Mouse (Mus musculus) MN1 (cell line): ENCODE data around the gene Rab33b.
"Not testable (repeated sequence)": the region's sequence is repeated elsewhere in the genome, so short reads cannot be mapped to it uniquely, and the experiment has no call there.

ENCODE experiments used
- DNase-seq: peaks from one replicate; pipeline ENCODE4 v3.0.0-alpha.2; 2016; ENCODE audit warnings: low spot score

Rab33b gene

GRCm38 (mm10) chr3:51483741-51484359 is at the start of gene Rab33b:
Rab33b (plus strand) TSS chr3:51483920.
- DNase-seq = peak; percentile 92

- DNase-seq = not testable (repeated sequence)
Observed at GRCm38 (mm10) chr3:51434364-51434763, 49.4 kb upstream of the Rab33b start.

DNA sequence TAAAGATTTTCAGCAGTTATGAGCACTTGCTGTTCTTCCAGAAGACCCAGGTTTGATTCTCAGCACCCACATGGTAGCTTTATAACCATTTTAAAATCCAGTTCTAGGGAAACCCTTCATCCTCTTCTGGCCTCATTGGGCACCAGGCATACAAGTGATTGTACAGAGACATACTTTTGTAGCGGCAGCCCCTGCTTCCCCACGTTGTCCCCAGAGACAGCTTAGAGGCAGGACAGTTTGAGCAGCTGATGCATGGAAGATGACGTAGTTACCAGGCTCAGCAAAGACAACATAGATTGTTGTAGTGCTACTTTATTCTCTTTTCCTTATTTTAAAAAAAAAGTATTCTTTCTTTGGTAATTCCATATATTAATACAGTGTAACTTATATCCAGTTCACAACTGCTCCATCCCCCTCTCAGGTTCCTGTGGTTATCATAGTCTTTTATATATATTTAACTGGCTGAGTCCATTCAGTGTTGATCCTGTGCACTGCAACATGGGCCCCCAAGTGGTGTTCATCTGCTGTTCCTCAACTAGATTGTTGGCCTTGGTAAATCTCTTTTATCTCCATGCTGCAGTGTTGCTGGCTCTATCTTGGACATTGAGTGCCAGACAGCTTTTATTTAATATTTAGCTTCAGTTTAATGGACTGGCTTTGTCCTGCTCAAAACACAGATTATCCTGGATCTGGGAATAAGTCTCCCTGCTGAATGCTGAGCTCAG is 48.7 kb upstream of the Rab33b start:
- no peak for DNase-seq

DNA sequence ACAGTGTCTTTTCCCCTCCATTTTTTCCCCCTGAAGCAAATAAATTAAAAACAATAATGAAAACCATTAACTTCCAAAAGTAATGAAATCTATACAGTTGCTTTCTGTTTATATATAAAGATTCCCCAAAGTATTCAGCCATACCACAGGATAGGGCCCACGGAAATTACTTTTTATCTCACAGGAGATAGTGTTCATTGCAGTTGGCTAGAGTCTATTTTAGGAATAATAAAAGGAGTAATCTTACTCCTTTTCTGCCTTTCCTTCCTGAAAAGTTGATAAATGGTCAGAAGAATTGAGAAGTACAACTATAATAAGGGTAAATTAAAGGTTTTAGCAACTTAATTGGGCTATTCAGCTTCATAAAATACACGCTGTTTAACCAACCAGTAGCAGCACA is 15.2 kb upstream of the Rab33b start:
- DNase-seq = no peak

- DNase-seq = no peak
Observed at GRCm38 (mm10) chr3:51475706-51476105, 8.0 kb upstream of the Rab33b start.

DNA sequence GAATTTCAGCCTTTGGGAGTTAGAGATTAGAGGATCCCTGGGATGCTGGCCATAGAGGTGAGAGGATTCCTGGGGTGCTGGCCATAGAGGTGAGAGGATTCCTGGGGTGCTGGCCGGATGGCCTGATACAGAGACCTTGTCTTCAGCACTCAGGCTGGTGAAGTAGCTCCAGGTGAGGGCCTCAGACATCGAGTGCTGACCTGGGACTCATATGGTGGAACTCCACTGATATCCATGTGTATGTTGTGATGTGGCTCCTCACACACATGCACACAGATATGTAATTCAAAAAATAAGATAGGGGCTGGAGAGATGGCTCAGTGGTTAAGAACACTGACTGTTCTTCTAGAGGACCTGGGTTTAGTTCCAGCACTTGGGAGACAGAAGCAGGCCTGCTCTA is 3.8 kb upstream of the Rab33b start:
- DNase-seq = no peak

DNA sequence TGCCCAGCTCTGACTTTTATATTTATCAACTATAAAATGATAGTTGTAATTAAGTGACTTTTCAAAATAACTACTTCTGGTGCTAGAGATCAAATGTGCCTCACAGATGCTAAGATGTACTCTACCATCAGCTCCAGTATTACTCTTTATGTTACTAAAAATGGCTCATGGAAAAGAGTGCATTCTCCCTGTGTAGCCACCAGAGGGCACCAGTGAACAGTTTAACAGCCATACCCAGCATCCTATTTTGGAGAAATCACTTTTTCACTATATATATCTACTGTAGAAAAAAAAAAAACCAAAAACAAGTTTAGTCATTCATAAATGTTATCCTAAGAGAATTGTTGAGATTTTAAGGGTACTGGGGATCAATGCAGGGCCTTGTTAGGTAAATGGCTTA is 2.7 kb upstream of the Rab33b start:
- peak; percentile 43 for DNase-seq

GRCm38 (mm10) chr3:51481881-51482280 is 1.8 kb upstream of the Rab33b start:
- DNase-seq = no peak

- DNase-seq = no peak
Observed at GRCm38 (mm10) chr3:51482781-51483180, 939 bp upstream of the Rab33b start.

DNA sequence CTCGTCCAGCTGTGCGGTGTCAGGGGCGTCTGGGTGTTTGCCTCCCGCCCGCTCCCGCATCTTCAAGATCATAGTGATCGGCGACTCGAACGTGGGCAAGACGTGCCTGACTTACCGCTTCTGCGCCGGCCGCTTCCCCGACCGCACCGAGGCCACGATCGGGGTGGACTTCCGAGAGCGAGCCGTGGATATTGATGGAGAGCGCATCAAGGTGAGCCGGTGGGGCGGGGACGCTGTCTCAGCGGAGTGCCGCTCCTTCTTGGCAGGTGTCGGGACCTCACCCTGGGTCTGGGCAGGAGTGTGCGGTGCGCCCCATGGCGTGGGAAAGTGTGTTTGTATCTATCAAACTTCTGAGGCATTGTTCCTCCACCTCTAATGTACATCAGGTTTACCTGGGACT is 650 bp downstream of the Rab33b start:
- DNase-seq = no peak

DNA sequence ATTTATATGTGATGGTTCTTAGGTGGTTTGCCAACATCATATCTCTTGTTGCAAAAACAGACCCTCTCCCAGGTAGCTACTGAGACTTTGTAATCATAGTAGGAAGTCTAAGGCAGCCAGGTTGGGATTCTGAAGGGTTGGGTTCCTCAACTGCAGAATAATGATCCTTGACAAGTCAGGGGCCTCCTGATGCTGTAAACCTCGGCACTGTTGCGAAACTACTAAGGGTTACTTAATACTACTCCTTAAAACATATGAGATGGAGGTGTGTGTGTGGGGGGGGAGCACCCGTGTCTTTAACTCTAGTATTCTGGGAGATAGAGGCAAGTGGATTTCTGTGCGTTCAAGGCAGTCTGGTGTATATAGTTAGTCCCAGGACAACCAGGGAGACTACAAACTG is 1.6 kb downstream of the Rab33b start:
- no peak for DNase-seq

DNA sequence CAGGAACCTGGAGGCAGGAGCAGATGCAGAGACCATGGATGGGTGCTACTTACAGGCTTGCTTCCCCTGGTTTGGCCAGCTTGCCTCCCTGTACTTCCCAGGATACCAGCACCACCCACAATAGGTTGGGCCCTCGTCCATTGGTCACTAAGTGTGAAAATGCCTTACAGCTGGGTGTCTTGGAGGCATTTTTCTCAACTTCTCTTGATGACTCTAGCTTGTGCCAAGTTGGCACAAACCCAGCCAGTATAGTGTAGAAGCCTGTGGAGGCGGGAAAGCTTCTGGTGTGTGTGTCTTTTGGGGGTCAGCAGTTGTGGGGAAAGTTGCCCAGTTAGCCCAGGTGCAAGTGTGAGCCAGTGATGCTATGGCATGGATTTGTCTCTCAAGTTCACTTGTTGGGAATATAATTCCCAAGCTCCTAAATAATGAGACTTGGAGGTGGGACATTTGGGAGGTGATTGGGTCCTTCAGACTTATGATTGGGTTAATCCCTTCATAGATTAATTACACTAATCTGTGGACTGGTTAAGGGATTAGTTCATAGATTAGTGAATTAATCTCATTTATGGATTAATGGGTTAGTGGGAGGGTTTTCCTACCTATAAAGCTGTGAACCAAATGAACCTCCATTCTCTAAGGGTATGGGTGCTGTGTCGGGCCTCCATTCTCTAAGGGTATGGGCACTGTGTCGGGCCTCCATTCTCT is 2.9 kb downstream of the Rab33b start:
- no peak for DNase-seq

- no peak for DNase-seq
Observed at GRCm38 (mm10) chr3:51490088-51490753, 6.5 kb downstream of the Rab33b start.

- no peak for DNase-seq
Observed at GRCm38 (mm10) chr3:51493272-51493838, 9.6 kb downstream of the Rab33b start.

GRCm38 (mm10) chr3:51494466-51494865 is 10.7 kb downstream of the Rab33b start:
- no peak for DNase-seq

GRCm38 (mm10) chr3:51495646-51496045 is 11.9 kb downstream of the Rab33b start:
- no peak for DNase-seq

- no peak for DNase-seq
Observed at GRCm38 (mm10) chr3:51497978-51498377, 14.3 kb downstream of the Rab33b start.

DNA sequence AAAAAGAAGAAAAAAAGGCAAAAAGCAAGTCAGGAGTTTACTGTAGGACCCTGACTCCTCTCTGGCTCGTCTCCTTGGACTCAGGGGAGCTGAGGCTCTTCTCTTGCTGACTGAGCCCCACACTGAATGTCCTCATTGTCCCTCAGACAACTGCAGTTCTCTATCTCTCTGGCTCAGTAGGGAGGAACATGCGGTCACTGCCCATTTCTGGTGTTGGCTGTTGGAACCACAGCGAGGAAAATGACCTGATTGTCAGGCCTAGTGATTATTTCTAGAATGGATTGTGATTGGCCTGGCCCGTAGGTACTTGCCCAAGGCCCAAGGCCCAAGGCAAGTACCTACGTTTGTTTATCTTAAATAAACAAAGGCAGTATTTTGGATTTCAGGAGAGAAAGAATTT is 14.9 kb downstream of the Rab33b start:
- DNase-seq = no peak

- DNase-seq = no peak
Observed at GRCm38 (mm10) chr3:51499876-51500275, 16.2 kb downstream of the Rab33b start.

DNA sequence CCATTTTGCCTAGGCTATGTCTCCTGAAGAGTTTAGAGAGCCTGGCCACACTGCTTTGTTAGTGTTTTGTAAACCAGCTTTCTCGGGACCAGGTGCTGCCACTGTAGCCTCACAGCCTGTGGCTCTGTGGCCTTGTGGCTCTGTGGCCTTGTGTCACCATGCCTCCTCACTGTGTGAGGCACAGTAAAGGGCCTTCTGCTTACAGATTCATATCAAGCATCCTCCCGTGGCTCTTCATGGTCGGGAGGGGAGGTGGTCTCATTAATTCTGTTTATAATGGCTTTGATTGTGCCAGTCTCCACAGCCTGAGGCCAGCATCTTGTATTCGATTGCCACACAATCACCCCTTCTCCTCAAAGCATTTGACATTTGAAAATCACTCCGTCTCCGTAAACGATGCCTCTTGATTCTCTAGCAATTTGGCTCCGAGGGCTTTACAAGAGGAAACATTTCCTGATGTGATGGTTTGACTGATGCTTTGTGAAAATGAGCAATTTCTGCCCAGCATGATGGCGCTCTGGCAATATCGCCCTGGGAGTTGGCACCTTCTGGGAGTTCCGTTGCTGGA is 20.7 kb downstream of the Rab33b start:
- no peak for DNase-seq

DNA sequence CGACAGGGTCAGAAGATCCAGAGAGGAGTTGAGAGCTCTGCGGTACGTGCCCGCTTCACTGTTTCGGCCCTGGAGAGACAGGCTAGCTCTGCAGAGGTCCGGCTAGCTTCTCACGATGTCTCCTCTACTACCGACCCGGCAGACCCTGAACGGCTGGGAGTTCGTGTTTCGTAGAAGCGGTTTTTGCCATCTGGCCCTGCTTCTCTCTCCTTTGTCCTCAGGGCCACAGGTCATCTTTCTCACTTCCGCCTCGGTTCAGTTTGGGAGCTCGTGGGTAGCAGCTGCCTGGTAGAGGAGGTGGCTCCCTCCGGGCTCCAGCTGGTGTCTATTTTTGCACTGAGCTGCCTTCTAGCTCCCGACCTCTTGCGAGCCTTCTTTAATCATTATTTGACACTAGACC is 21.7 kb downstream of the Rab33b start:
- no peak for DNase-seq

- peak; percentile 80 for DNase-seq
Observed at GRCm38 (mm10) chr3:51510903-51511302, 27.2 kb downstream of the Rab33b start.
